Mouse (Mus musculus) CH12.LX (cell line): ENCODE results near the gene Gria4.

Experiments used
- CTCF ChIP-seq, 2 experiments: IDR thresholded peaks in 1 of 2; conservative IDR thresholded peaks in 1 of 2; 2 replicates each; pipeline ENCODE4 v1.5.1; 2011 to 2012; ENCODE audit warnings: low read depth in 2 of 2, low read length in 2 of 2, improper control_type of control experiment in 1 of 2, inconsistent platforms in 1 of 2, mild to moderate bottlenecking in 1 of 2, moderate library complexity in 1 of 2
- ETS1 ChIP-seq: conservative IDR thresholded peaks from 2 replicates; pipeline ENCODE4 v1.6.1; 2012; ENCODE audit warnings: low read depth, mild to moderate bottlenecking, inconsistent platforms, low read length, improper control_type of control experiment, moderate library complexity
- MAZ ChIP-seq: IDR thresholded peaks from 2 replicates; pipeline ENCODE4 v1.6.1; 2012; ENCODE audit warnings: low read depth, mild to moderate bottlenecking, inconsistent platforms, low read length, improper control_type of control experiment, moderate library complexity
- MXI1 ChIP-seq: IDR thresholded peaks from 2 replicates; pipeline ENCODE4 v1.6.1; 2011; ENCODE audit warnings: mild to moderate bottlenecking, low read depth, low read length, improper control_type of control experiment
- POLR2A ChIP-seq: IDR thresholded peaks from 2 replicates; pipeline ENCODE4 v1.6.1; 2011; ENCODE audit warnings: low read depth, mild to moderate bottlenecking, improper control_type of control experiment, low read length
- POLR2AphosphoS2 ChIP-seq: IDR thresholded peaks from 2 replicates; pipeline ENCODE4 v1.6.1; 2011; ENCODE audit warnings: low read depth, low read length, improper control_type of control experiment
- UBTF ChIP-seq: IDR thresholded peaks from 2 replicates; pipeline ENCODE4 v1.6.1; 2012; ENCODE audit warnings: low read depth, mild to moderate bottlenecking, inconsistent platforms, low read length, improper control_type of control experiment, moderate library complexity
- ZMIZ1 ChIP-seq: IDR thresholded peaks from 2 replicates; pipeline ENCODE4 v1.6.1; 2012; ENCODE audit warnings: low read depth, mild to moderate bottlenecking, inconsistent platforms, low read length, improper control_type of control experiment
- ZNF384 ChIP-seq: IDR thresholded peaks from 2 replicates; pipeline ENCODE4 v1.6.1; 2012; ENCODE audit warnings: low read depth, low read length, improper control_type of control experiment, inconsistent platforms

GRCm38 (mm10) chr9:4615286-4615685 lies 180.7 kb downstream of the Gria4 start:
- TF ChIP-seq UBTF (no peak), ETS1 (no peak), ZMIZ1 (no peak), POLR2A (no peak), POLR2AphosphoS2 (no peak), CTCF (conservative IDR thresholded peaks at IDR 0.05 in 1 of 2, IDR thresholded peaks at IDR 0.05 in 1 of 2; ENCODE audit: low read depth in 2 of 2, low read length in 2 of 2) (no peak), MAZ (no peak), ZNF384 (no peak), MXI1 (no peak)
